Mouse (Mus musculus) megakaryocyte progenitor cell, adult 5-6 weeks (primary cell): ENCODE results near the gene Olfr1249. TPM values are rescaled to one million over a fixed set of nuclear protein-coding genes. Genes with fewer than 3 reads are reported as not detected.
"Not testable (repeated sequence)": the region's sequence is repeated elsewhere in the genome, so short reads cannot be mapped to it uniquely, and the experiment has no call there.

ENCODE experiments used
- ATAC-seq: replicated peaks from 2 replicates; pipeline ENCODE4 v1.8.0; 2016; ENCODE audit warnings: mild to moderate bottlenecking, moderate TSS enrichment, inconsistent platforms; ENCODE audit not compliant: poor library complexity
- total RNA-seq, 2 experiments: library from RNA; stranded (forward) in 1 of 2; stranded (reverse) in 1 of 2; fragments of 157-497, 149-512 nt in 1 of 2; fragments of 200-1000 nt in 1 of 2; gene quantifications; 2 replicates each; pipeline versions ENCODE4 v1.2.3 to v1.2.4; 2015 to 2017

Olfr1249 gene
- not detected in 2 replicates for total RNA-seq (2015)
- total RNA-seq (2017), result not detected in 2 replicates

DNA sequence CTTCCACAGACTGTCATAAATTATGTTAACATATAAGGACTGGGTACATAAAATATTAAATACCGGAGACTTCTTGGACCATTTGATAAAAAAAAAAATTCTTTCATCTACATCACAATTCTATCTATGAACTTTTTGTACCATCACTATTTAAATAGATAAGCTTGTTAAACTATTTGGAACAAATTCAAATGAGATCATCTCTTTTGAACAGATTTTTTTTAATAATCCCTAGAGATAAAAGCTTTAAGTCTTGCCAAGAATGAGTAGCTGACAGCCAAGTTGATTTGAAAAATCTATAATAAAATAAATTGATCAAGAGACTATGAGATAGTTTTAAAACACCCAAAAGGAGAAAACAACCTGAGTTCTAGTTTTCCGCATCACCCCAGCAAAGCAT is at the start of gene Olfr1249:
Gene Olfr1249, minus strand, starts transcription at position 101 of the 400 bp plus-strand sequence.
- no peak for ATAC-seq

DNA sequence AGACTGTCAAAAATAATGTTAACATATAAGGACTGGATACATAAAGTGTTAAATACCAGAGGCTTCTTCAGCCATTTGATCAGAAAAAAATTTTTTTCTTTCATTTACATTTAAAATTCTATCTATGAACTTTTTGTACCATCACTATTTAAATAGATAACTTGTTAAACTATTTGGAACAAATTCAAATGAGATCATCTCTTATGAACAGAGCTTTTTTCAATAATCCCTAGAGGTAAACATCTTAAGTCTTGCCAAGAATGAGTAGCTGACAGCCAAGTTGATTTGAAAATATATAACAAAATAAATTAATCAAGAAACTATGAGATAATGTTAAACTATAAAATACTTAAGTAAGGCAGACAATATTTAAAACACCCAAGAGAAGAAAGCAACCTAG is 37.1 kb upstream of the Olfr1249 start, which contains the start of gene Olfr1251:
Gene Olfr1251, minus strand, starts transcription at position 101 of the 400 bp plus-strand sequence.
- no peak for ATAC-seq

DNA sequence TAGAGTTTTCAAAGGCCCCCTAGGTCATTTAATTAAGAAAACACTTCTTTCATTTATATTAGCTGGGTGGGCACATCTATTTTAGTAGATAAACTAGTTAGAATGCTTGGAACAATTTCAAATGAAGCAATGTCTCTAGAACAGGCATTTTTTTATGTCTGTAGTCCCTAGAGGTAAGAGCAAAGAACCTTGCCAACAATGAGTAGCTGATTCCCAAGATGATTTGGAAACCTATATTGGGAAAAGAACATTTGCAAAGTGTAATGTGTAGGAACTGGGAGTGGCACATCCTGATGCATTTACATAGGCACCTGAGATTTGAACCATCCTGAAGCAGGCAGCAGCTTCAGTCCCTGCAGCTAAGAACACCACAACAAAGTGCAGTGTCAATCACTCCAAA is 26.6 kb upstream of the Olfr1249 start, which contains the start of gene Olfr1250:
Gene Olfr1250, minus strand, starts transcription at position 101 of the 400 bp plus-strand sequence.
- no peak for ATAC-seq

DNA sequence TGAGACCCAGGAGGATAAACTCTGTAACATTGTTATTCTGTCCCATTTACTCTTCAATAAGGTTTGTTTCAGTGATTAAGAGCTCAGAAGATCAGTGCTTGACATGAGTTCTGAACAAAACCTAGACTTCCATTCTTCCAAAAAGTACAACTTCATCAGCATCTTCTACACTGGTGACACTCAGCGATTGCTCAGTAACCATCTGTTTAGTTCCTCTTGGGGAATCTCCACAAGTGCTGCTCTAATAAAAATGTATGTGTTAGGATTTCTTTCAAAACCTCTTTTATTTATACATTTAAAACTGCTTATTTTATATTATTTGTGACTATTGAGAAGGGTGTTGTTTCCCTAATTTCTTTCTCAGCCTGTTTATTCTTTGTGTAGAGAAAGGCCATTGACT is 16.6 kb downstream of the Olfr1249 start, which contains the start of gene Olfr1248:
Gene Olfr1248, minus strand, starts transcription at position 101 of the 400 bp plus-strand sequence.
- ATAC-seq, result not testable (repeated sequence)

DNA sequence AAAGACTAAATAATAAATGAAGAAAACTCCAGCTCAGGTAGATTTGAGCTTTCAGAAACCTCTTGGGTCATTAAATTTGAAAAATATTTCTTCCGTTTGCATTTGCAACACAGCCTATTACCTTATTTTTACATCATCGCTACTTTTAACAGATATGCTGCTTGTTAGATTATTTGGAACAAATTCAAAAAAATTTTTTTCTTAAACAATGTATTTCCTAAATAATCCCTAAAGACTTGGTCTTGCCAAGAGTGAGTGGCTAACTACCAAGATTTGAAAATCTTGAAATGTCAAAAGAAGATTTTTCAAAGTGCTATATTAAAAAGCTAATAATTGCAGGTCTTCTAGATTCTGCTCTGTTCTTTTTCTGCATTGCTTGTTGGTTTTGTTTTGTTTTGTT is 20.8 kb downstream of the Olfr1249 start, which contains the start of gene Olfr1247:
Gene Olfr1247, minus strand, starts transcription at position 101 of the 400 bp plus-strand sequence.
- no peak for ATAC-seq

DNA sequence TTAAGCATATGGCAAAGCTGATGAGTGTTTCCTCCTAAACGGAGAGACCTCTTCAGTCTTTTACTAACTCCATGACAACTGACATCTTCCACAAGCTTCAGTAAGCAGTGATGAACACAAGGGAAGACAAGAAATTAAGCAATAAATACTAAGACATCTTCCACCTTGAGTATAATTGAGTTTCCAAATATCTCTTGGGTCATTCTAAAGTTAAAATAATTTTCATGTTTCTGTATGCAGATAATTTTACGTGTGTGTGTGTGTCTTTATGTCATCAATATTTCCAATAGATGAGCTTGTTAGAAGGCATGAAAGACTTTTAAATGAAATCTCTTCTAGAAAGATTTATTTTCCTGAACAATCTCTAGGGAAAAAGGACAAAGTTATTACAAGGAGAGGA is 41.7 kb downstream of the Olfr1249 start, which contains the start of gene Olfr1246:
Gene Olfr1246, minus strand, starts transcription at position 101 of the 400 bp plus-strand sequence.
- ATAC-seq, result no peak

Other genes with a start within 250 kb of the Olfr1249 start
- not detected in 2 replicates for gene Olfr1238, start 225.3 kb downstream of the Olfr1249 start, total RNA-seq (2015)
- not detected in 2 replicates for gene Olfr1238, start 225.3 kb downstream of the Olfr1249 start, total RNA-seq (2017)
- gene Olfr1239, start 214.6 kb downstream of the Olfr1249 start, total RNA-seq (2015), result not detected in 2 replicates
- not detected in 2 replicates for gene Olfr1239, start 214.6 kb downstream of the Olfr1249 start, total RNA-seq (2017)
- gene Olfr1240, start 192.0 kb downstream of the Olfr1249 start, total RNA-seq (2015), result not detected in 2 replicates
- gene Olfr1240, start 192.0 kb downstream of the Olfr1249 start, total RNA-seq (2017), result not detected in 2 replicates
- gene Olfr1241, start 147.9 kb downstream of the Olfr1249 start, total RNA-seq (2015), result not detected in 2 replicates
- not detected in 2 replicates for gene Olfr1241, start 147.9 kb downstream of the Olfr1249 start, total RNA-seq (2017)
- gene Olfr1242, start 136.6 kb downstream of the Olfr1249 start, total RNA-seq (2015), result not detected in 2 replicates
- gene Olfr1242, start 136.6 kb downstream of the Olfr1249 start, total RNA-seq (2017), result not detected in 2 replicates
- gene Olfr1243, start 103.5 kb downstream of the Olfr1249 start, total RNA-seq (2015), result not detected in 2 replicates
- not detected in 2 replicates for gene Olfr1243, start 103.5 kb downstream of the Olfr1249 start, total RNA-seq (2017)
- not detected in 2 replicates for gene Olfr1245, start 56.5 kb downstream of the Olfr1249 start, total RNA-seq (2015)
- gene Olfr1245, start 56.5 kb downstream of the Olfr1249 start, total RNA-seq (2017), result not detected in 2 replicates
- gene Olfr1246, start 41.8 kb downstream of the Olfr1249 start, total RNA-seq (2015), result not detected in 2 replicates
- gene Olfr1246, start 41.8 kb downstream of the Olfr1249 start, total RNA-seq (2017), result not detected in 2 replicates
- not detected in 2 replicates for gene Olfr1247, start 20.9 kb downstream of the Olfr1249 start, total RNA-seq (2015)
- gene Olfr1247, start 20.9 kb downstream of the Olfr1249 start, total RNA-seq (2017), result not detected in 2 replicates
- not detected in 2 replicates for gene Olfr1248, start 16.7 kb downstream of the Olfr1249 start, total RNA-seq (2015)
- not detected in 2 replicates for gene Olfr1248, start 16.7 kb downstream of the Olfr1249 start, total RNA-seq (2017)
- gene Olfr1250, start 26.5 kb upstream of the Olfr1249 start, total RNA-seq (2015), result not detected in 2 replicates
- not detected in 2 replicates for gene Olfr1250, start 26.5 kb upstream of the Olfr1249 start, total RNA-seq (2017)
- gene Olfr1251, start 37.0 kb upstream of the Olfr1249 start, total RNA-seq (2015), result not detected in 2 replicates
- gene Olfr1251, start 37.0 kb upstream of the Olfr1249 start, total RNA-seq (2017), result not detected in 2 replicates
- not detected in 2 replicates for gene Olfr1252, start 90.0 kb upstream of the Olfr1249 start, total RNA-seq (2015)
- gene Olfr1252, start 90.0 kb upstream of the Olfr1249 start, total RNA-seq (2017), result not detected in 2 replicates
- gene Olfr1253, start 122.1 kb upstream of the Olfr1249 start, total RNA-seq (2015), result not detected in 2 replicates
- gene Olfr1253, start 122.1 kb upstream of the Olfr1249 start, total RNA-seq (2017), result not detected in 2 replicates
- not detected in 2 replicates for gene Olfr1254, start 158.6 kb upstream of the Olfr1249 start, total RNA-seq (2015)
- not detected in 2 replicates for gene Olfr1254, start 158.6 kb upstream of the Olfr1249 start, total RNA-seq (2017)
- gene Olfr1255, start 177.1 kb upstream of the Olfr1249 start, total RNA-seq (2015), result not detected in 2 replicates
- gene Olfr1255, start 177.1 kb upstream of the Olfr1249 start, total RNA-seq (2017), result not detected in 2 replicates
- gene Olfr1256, start 206.6 kb upstream of the Olfr1249 start, total RNA-seq (2015), result not detected in 2 replicates
- gene Olfr1256, start 206.6 kb upstream of the Olfr1249 start, total RNA-seq (2017), result not detected in 2 replicates
- gene Olfr48, start 213.2 kb upstream of the Olfr1249 start, total RNA-seq (2015), result not detected in 2 replicates
- gene Olfr48, start 213.2 kb upstream of the Olfr1249 start, total RNA-seq (2017), result not detected in 2 replicates
- gene Olfr1257, start 243.5 kb upstream of the Olfr1249 start, total RNA-seq (2015), result not detected in 2 replicates
- gene Olfr1257, start 243.5 kb upstream of the Olfr1249 start, total RNA-seq (2017), result not detected in 2 replicates